Mouse (Mus musculus) layer of hippocampus, adult 9-10 months (tissue): ENCODE measurements around the gene Agr3.

Source experiments
- DNase-seq: peaks from one replicate; pipeline ENCODE4 v3.0.0; 2022; ENCODE audit warnings: low spot score

Agr3 gene

GRCm38 (mm10) chr12:35983472-35983871 is 58.1 kb downstream of the Agr3 start:
- no peak for DNase-seq

- DNase-seq = no peak
Observed at GRCm38 (mm10) chr12:35984743-35985142, 59.3 kb downstream of the Agr3 start.

- DNase-seq = no peak
Observed at GRCm38 (mm10) chr12:35992711-35993110, 67.3 kb downstream of the Agr3 start, which contains the start of gene Agr2. Gene Agr2 (plus strand): TSS chr12:35992907.

- no peak for DNase-seq
Observed at GRCm38 (mm10) chr12:35993583-35993982, 68.2 kb downstream of the Agr3 start.

GRCm38 (mm10) chr12:35994098-35994497 is 68.7 kb downstream of the Agr3 start:
- DNase-seq = no peak

GRCm38 (mm10) chr12:35995799-35996198 is 70.4 kb downstream of the Agr3 start:
- DNase-seq = peak; percentile 24
